ENCODE assay signal across 13 mouse cellular contexts in genomic region chr2:166653564-166653963, GRCm38 (mm10).
DNase-seq lines count a peak whose midpoint lies in the region; ATAC-seq and TF ChIP-seq lines count a peak whose summit lies in the region.
"Had no signal": no experiment of that assay in that cellular context is flagged by ENCODE, and none has a peak within 500 bp of the region (broad histone marks: within the 10 kb centered on the region; RNA-seq: fewer than 3 reads in every experiment).

No protein-coding gene starts in this region.

- H3K27ac ChIP-seq in embryonic facial prominence, embryonic 15.5 days (replicated peaks): no peak overlapping the region
- no peak overlapping the region for H3K27ac ChIP-seq in hindbrain, postnatal 0 days
- peak overlapping the region; percentile 55 for H3K27ac ChIP-seq in neural tube, embryonic 12.5 days
- H3K27ac ChIP-seq: heart, adult 2 months; kidney, embryonic 15.5 days had no signal

- intact Hi-C loops in left cerebral cortex, postnatal 4 days (cut with DNase I): no loop called here
- intact Hi-C loops in left cerebral cortex, postnatal 14 days (cut with DNase I): loop anchor here (5.0 kb wide), 1 partner anchor 129 kb away; no protein-coding TSS in a partner anchor

- peaks cover 22% of the 10 kb centered on the region for H3K4me1 ChIP-seq in embryonic facial prominence, embryonic 15.5 days
- peaks cover 22% of the 10 kb centered on the region for H3K4me1 ChIP-seq in hindbrain, postnatal 0 days (ENCODE audit: insufficient read depth, low read length)
- peaks cover 56% of the 10 kb centered on the region for H3K4me1 ChIP-seq in neural tube, embryonic 12.5 days

- H3K4me2 ChIP-seq in embryonic facial prominence, embryonic 15.5 days (replicated peaks): no peak overlapping the region
- H3K4me2 ChIP-seq in hindbrain, postnatal 0 days (ENCODE audit: low read depth, low read length): no peak overlapping the region
- 0 out of 2 replicates have a peak overlapping the region, but pooled peaks have one; percentile 5 for H3K4me2 ChIP-seq in neural tube, embryonic 12.5 days (replicated peaks)
- H3K4me2 ChIP-seq: kidney, embryonic 15.5 days had no signal

- H3K4me3 ChIP-seq in embryonic facial prominence, embryonic 15.5 days (replicated peaks): no peak overlapping the region
- H3K4me3 ChIP-seq in hindbrain, postnatal 0 days (ENCODE audit: low read length): no peak overlapping the region
- no peak overlapping the region for H3K4me3 ChIP-seq in neural tube, embryonic 12.5 days
- H3K4me3 ChIP-seq: heart, adult 2 months; kidney, embryonic 15.5 days had no signal

- H3K9ac ChIP-seq in embryonic facial prominence, embryonic 15.5 days: no peak overlapping the region
- H3K9ac ChIP-seq in hindbrain, postnatal 0 days (replicated peaks; ENCODE audit: low read length): no peak overlapping the region
- no peak overlapping the region for H3K9ac ChIP-seq in neural tube, embryonic 12.5 days
- H3K9ac ChIP-seq: kidney, embryonic 15.5 days had no signal

- H3K36me3 ChIP-seq in embryonic facial prominence, embryonic 15.5 days: no peaks in the 10 kb centered on the region
- no peaks in the 10 kb centered on the region for H3K36me3 ChIP-seq in hindbrain, postnatal 0 days (ENCODE audit: insufficient read depth, low read length)
- no peaks in the 10 kb centered on the region for H3K36me3 ChIP-seq in neural tube, embryonic 12.5 days
- H3K36me3 ChIP-seq: kidney, embryonic 15.5 days had no signal

- 28% methylated on average over 5 of the region's 5 CpGs for WGBS in embryonic facial prominence, embryonic 15.5 days
- 23% methylated on average over 5 of the region's 5 CpGs for WGBS in hindbrain, postnatal 0 days
- WGBS in neural tube, embryonic 12.5 days: 22% methylated on average over 5 of the region's 5 CpGs

- H3K27me3 ChIP-seq in embryonic facial prominence, embryonic 15.5 days: no peaks in the 10 kb centered on the region
- H3K27me3 ChIP-seq in hindbrain, postnatal 0 days (ENCODE audit: insufficient read depth, low read length): no peaks in the 10 kb centered on the region
- H3K27me3 ChIP-seq in neural tube, embryonic 12.5 days (replicated peaks): no peaks in the 10 kb centered on the region
- H3K27me3 ChIP-seq: kidney, embryonic 15.5 days had no signal

- peak; percentile 52; the same call in 1 of the 2 replicates for ATAC-seq in embryonic facial prominence, embryonic 15.5 days (ENCODE audit: insufficient number of reproducible peaks, low FRiP score, low TSS enrichment, low read depth)
- peak; percentile 10; the same call in 1 of the 2 replicates for ATAC-seq in hindbrain, postnatal 0 days
- 0 out of 2 replicates have a peak, but pooled peaks have one; percentile 22 for ATAC-seq in neural tube, embryonic 12.5 days (ENCODE audit: low FRiP score, low read depth)

- DNase-seq in left cerebral cortex, postnatal 4 days: peak; percentile 36
- no peak for DNase-seq in left cerebral cortex, postnatal 14 days (ENCODE audit: low spot score in 2 of 2)
- no peak for DNase-seq in hindbrain, postnatal 0 days (ENCODE audit: low spot score)
- no peak for DNase-seq in Muller cell, postnatal 12 days (ENCODE audit: inconsistent ontology term)
- DNase-seq in kidney, adult 9 months: no peak
- no peak for DNase-seq in cerebellum, adult 8-10 months
- DNase-seq: adrenal gland, postnatal 14 days; heart, adult 2 months; heart, postnatal 36 days; liver had no signal

- no peak for TF ChIP-seq CTCF in hindbrain, postnatal 0 days (IDR thresholded peaks at IDR 0.05; ENCODE audit: low read depth)

- no peaks in the 10 kb centered on the region for H3K9me3 ChIP-seq in embryonic facial prominence, embryonic 15.5 days (replicated peaks)
- H3K9me3 ChIP-seq in hindbrain, postnatal 0 days (ENCODE audit: low read length): no peaks in the 10 kb centered on the region
- H3K9me3 ChIP-seq in neural tube, embryonic 12.5 days: no peaks in the 10 kb centered on the region
- H3K9me3 ChIP-seq: kidney, embryonic 15.5 days had no signal
